Mouse (Mus musculus): ENCODE data around the gene Nfat5.

Nfat5 gene

GRCm38 (mm10) chr8:107403038-107403781 lies 109.9 kb downstream of the Nfat5 start, which contains the start of gene Nqo1:
TSS of gene Nqo1 (minus strand) at chr8:107403206.
- peak; percentile 74 for DNase-seq

GRCm38 (mm10) chr8:107404057-107404456 lies 110.8 kb downstream of the Nfat5 start:
- DNase-seq, result no peak

- no peak for DNase-seq
Observed at GRCm38 (mm10) chr8:107405935-107406334, 112.7 kb downstream of the Nfat5 start.

DNA sequence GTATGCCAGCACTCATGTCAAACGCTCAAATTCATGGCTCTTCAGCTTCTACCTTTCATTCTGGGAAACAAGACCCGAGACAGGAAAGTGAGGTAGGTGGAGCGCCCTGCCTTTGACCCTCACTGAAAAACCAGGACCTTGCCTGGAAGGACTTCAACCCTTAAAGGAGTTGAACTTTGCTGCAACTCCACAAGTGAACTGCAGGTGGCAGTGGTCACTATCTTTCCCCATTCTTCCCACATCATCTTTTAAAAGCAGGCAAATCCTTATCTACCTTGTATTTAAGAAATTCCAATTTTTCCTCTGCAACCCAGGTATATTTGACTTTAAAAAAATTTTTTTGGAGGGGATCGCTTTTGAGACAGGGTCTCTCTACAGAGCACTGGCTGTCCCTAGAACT lies 118.1 kb downstream of the Nfat5 start:
- DNase-seq, result peak; percentile 33 to 35

DNA sequence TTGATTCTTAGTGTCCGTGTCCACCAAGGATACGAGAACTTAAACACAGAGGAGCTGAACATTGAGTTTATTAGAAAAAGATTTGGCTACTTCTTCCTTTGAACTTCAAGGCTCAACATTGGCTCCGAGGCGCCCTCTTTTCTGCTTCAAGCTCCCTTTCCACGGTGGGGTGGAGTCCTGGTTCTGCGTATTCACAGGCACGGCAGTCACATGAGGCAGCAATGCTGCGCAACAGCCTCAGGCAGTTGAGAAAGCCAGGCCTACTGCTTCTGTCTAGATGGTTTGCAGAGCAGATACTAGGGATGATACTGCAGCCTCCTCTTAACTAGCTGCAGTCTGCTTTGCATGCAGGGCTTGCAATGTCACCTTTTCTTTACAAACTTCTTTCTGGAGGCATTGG lies 119.3 kb downstream of the Nfat5 start:
- DNase-seq, result no peak

DNA sequence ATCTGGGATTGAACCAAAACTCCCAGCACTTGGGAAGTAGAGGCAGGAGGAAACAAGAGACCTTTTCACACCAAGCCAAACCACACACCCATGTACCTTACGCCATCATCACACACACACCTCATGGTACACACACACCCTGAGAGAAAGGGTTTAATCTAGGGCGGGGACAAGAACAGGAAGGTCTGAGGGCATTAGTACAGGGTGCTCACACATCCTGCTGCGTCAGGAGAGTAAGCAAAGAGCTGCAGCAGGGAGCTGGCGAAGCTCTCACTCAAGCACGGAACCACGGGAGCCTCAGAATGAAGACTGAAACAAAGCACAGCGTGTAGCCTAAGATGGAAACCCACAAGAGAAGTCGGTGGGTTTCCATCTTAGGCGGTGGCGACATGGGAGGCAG lies 120.6 kb downstream of the Nfat5 start:
- DNase-seq, result no peak

GRCm38 (mm10) chr8:107417001-107417400 lies 123.7 kb downstream of the Nfat5 start:
- no peak for DNase-seq

GRCm38 (mm10) chr8:107424176-107424575 lies 130.9 kb downstream of the Nfat5 start:
- no peak for DNase-seq

- DNase-seq, result peak; percentile 99
Observed at GRCm38 (mm10) chr8:107424597-107425229, 131.4 kb downstream of the Nfat5 start, which contains the start of gene Nob1. TSS of gene Nob1 (minus strand) at chr8:107425051.

DNA sequence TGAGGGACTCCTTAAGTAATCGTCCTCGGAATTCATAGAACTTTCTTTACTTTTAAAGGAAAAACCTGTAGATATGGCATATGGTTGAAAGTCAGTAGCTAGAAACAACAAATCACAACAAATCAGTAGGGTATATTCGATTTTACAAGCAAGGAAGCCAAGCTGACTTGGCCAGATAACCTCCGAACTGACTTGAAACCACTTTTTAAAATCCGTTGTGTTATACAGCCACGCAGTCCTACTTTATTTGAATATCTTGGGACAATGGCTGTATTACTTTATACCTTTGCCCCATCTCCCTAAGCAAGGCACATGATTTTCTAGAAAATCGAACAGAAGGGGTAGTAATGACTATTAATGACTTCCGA lies 131.9 kb downstream of the Nfat5 start:
- DNase-seq, result no peak

Data from cerebellum, postnatal 10 days (tissue).